ENCODE assay signal across 9 mouse cellular contexts in genomic region chr11:84068191-84069033, GRCm38 (mm10). TPM values are rescaled to one million over a fixed set of nuclear protein-coding genes. Genes with fewer than 3 reads are reported as not detected.
DNase-seq lines count a peak whose midpoint lies in the region; ATAC-seq and TF ChIP-seq lines count a peak whose summit lies in the region.
"Had no signal": no experiment of that assay in that cellular context is flagged by ENCODE, and none has a peak within 500 bp of the region (broad histone marks: within the 10 kb centered on the region; RNA-seq: fewer than 3 reads in every experiment).

No protein-coding gene starts in this region.

- no peaks in the 10 kb centered on the region for H3K9me3 ChIP-seq in forebrain, embryonic 12.5 days
- H3K9me3 ChIP-seq in hindbrain, embryonic 11.5 days (ENCODE audit: control insufficient read depth, low read length), result no peaks in the 10 kb centered on the region
- no peaks in the 10 kb centered on the region for H3K9me3 ChIP-seq in midbrain, embryonic 10.5 days (replicated peaks)
- H3K9me3 ChIP-seq: G1E had no signal

- peak overlapping the region; percentile 81 for H3K4me2 ChIP-seq in forebrain, embryonic 12.5 days
- peak overlapping the region; percentile 94 for H3K4me2 ChIP-seq in hindbrain, embryonic 11.5 days (replicated peaks; ENCODE audit: low read depth, low read length)

- H3K4me1 ChIP-seq in bone marrow macrophage, adult 2 months (ENCODE audit: control insufficient read depth, insufficient read depth, low read length), result peaks cover 13% of the 10 kb centered on the region; the same call in 1 of the 2 replicates
- H3K4me1 ChIP-seq in forebrain, embryonic 12.5 days, result peaks cover 19% of the 10 kb centered on the region
- H3K4me1 ChIP-seq in hindbrain, embryonic 11.5 days (replicated peaks; ENCODE audit: control insufficient read depth, insufficient read depth, low read length), result peaks cover 9% of the 10 kb centered on the region
- peaks cover 41% of the 10 kb centered on the region for H3K4me1 ChIP-seq in midbrain, embryonic 10.5 days

- peak; percentile 58 to 61 for DNase-seq in frontal cortex, postnatal 36 days (ENCODE audit: low spot score in 2 of 2)
- no peak for DNase-seq in frontal cortex, postnatal 14 days (ENCODE audit: low spot score in 2 of 2)
- DNase-seq in hindbrain, embryonic 11.5 days (ENCODE audit: low spot score), result peak; percentile 79
- DNase-seq in left cerebral cortex, postnatal 4 days, result peak; percentile 43
- peak; percentile 67 for DNase-seq in midbrain, embryonic 10.5 days (ENCODE audit: low spot score)
- DNase-seq in spleen, postnatal 36 days (ENCODE audit: low spot score in 2 of 2), result peak; percentile 26 to 32

- peak overlapping the region; percentile 70 for H3K9ac ChIP-seq in forebrain, embryonic 12.5 days
- H3K9ac ChIP-seq in hindbrain, embryonic 11.5 days (ENCODE audit: low read depth, low read length), result peak overlapping the region; percentile 67

- TF ChIP-seq POLR2A in bone marrow macrophage, adult 2 months (IDR thresholded peaks at IDR 0.05; ENCODE audit: borderline replicate concordance, low read depth, low read length), result no peak

- peak; percentile 75 for ATAC-seq in forebrain, embryonic 12.5 days (ENCODE audit: low FRiP score)
- peak; percentile 43; the same call in 1 of the 2 replicates for ATAC-seq in hindbrain, embryonic 11.5 days (ENCODE audit: low FRiP score)

- intact Hi-C loops in left cerebral cortex, postnatal 4 days (cut with DNase I), result loop anchor here (5.0 kb wide), 1 partner anchor 56 kb away; no protein-coding TSS in a partner anchor

- peaks cover 28% of the 10 kb centered on the region for H3K27me3 ChIP-seq in forebrain, embryonic 12.5 days
- H3K27me3 ChIP-seq in hindbrain, embryonic 11.5 days (ENCODE audit: control insufficient read depth, insufficient read depth, low read length), result peaks cover 27% of the 10 kb centered on the region
- H3K27me3 ChIP-seq in midbrain, embryonic 10.5 days (ENCODE audit: low read depth, poor library complexity, severe bottlenecking), result peaks cover 64% of the 10 kb centered on the region

- no peak for TF ChIP-seq CTCF in bone marrow macrophage, adult 2 months (IDR thresholded peaks at IDR 0.05; ENCODE audit: low read depth, low read length)

- WGBS in forebrain, embryonic 12.5 days, result 3% methylated on average over 63 of the region's 63 CpGs
- WGBS in hindbrain, embryonic 11.5 days, result 2% methylated on average over 63 of the region's 63 CpGs
- 2% methylated on average over 63 of the region's 63 CpGs for WGBS in midbrain, embryonic 10.5 days

- H3K4me3 ChIP-seq in bone marrow macrophage, adult 2 months (ENCODE audit: insufficient read depth, low read length), result peak overlapping the region; percentile 80
- H3K4me3 ChIP-seq in forebrain, embryonic 12.5 days (replicated peaks), result peak overlapping the region; percentile 70
- peak overlapping the region; percentile 63 for H3K4me3 ChIP-seq in hindbrain, embryonic 11.5 days (ENCODE audit: low read depth, low read length)
- H3K4me3 ChIP-seq in midbrain, embryonic 10.5 days, result peak overlapping the region; percentile 77

- no peak overlapping the region for H3K27ac ChIP-seq in bone marrow macrophage, adult 2 months (ENCODE audit: insufficient read depth, low read depth, low read length)
- H3K27ac ChIP-seq in forebrain, embryonic 12.5 days, result no peak overlapping the region
- H3K27ac ChIP-seq in hindbrain, embryonic 11.5 days (ENCODE audit: low read depth, low read length), result no peak overlapping the region
- peak overlapping the region; percentile 85 for H3K27ac ChIP-seq in midbrain, embryonic 10.5 days (replicated peaks)

- H3K36me3 ChIP-seq in forebrain, embryonic 12.5 days (replicated peaks), result no peaks in the 10 kb centered on the region
- H3K36me3 ChIP-seq in hindbrain, embryonic 11.5 days (ENCODE audit: control insufficient read depth, insufficient read depth, low read length), result no peaks in the 10 kb centered on the region
- no peaks in the 10 kb centered on the region for H3K36me3 ChIP-seq in midbrain, embryonic 10.5 days
- H3K36me3 ChIP-seq: G1E had no signal

RNA-seq across cellular contexts. Expression of gene Dusp14, which starts 0.6 kb away (rescaled TPM):
- not detected in 2 replicates for polyA plus RNA-seq in bone marrow macrophage, adult 2 months (2012; ENCODE audit: insufficient read depth, insufficient read length, missing spikeins)
- polyA plus RNA-seq in forebrain, embryonic 12.5 days (2016; fragmentation: Nextera tagmentation; extraction: Ambion mirVana), result 19.9 and 20.6 TPM in 2 replicates
- polyA plus RNA-seq in hindbrain, embryonic 11.5 days (2014; fragmentation: Nextera tagmentation; extraction: Ambion mirVana), result 13.7 and 14.8 TPM in 2 replicates
- total RNA-seq in left cerebral cortex, postnatal 4 days (2021), result 1 to 10 TPM; 6.3 to 7.1 TPM
- polyA plus RNA-seq in midbrain, embryonic 10.5 days (2016; fragmentation: Nextera tagmentation; extraction: Ambion mirVana), result 10.3 and 10.8 TPM in 2 replicates
- total RNA-seq: G1E had no signal
- polyA plus RNA-seq: G1E had no signal

Comparison
In these comparisons a context has a peak if more than half of its experiments do, and no peak if none do; other contexts are left out.
1. DNase-seq: peak in frontal cortex, postnatal 36 days (2 of 2), hindbrain, embryonic 11.5 days (single experiment), left cerebral cortex, postnatal 4 days (single experiment), midbrain, embryonic 10.5 days (single experiment) and spleen, postnatal 36 days (2 of 2); none in frontal cortex, postnatal 14 days (0 of 2).
2. Peak in every context shown above with its lines, with median percentiles within 50 percentile points of each other: H3K4me3 ChIP-seq.